Mouse (Mus musculus) testis, adult 2 months (tissue): ENCODE results near the gene Abca1.

Experiments
- CTCF ChIP-seq: fragments of 200-500 bp; IDR thresholded peaks from 2 replicates; pipeline ENCODE4 v1.5.1; 2012; ENCODE audit warnings: low read depth, mild to moderate bottlenecking, inconsistent platforms, low read length, moderate library complexity; ENCODE audit not compliant: control insufficient read depth, insufficient read depth, insufficient replicate concordance
- POLR2A ChIP-seq: fragments of 200-500 bp; IDR thresholded peaks from 2 replicates; pipeline ENCODE4 v1.6.1; 2012; ENCODE audit warnings: low read depth, mild to moderate bottlenecking, inconsistent platforms, low read length, moderate library complexity; ENCODE audit not compliant: control insufficient read depth

GRCm38 (mm10) chr4:53177696-53178095 is 18.0 kb upstream of the Abca1 start:
- no peak for TF ChIP-seq POLR2A
- TF ChIP-seq CTCF = no peak
